ENCODE assay signal across 8 mouse cellular contexts in genomic region chr8:46686664-46687336, GRCm38 (mm10). TPM values are rescaled to one million over a fixed set of nuclear protein-coding genes. Genes with fewer than 3 reads are reported as not detected.
DNase-seq lines count a peak whose midpoint lies in the region; ATAC-seq lines count a peak whose summit lies in the region.

No protein-coding gene starts in this region.

- H3K9me3 ChIP-seq in forebrain, embryonic 11.5 days (ENCODE audit: control insufficient read depth, low read length) = no peaks in the 10 kb centered on the region
- H3K9me3 ChIP-seq in heart, embryonic 16.5 days (replicated peaks; ENCODE audit: control insufficient read depth, low read length) = no peaks in the 10 kb centered on the region
- H3K9me3 ChIP-seq in liver, embryonic 15.5 days (replicated peaks) = no peaks in the 10 kb centered on the region
- no peaks in the 10 kb centered on the region for H3K9me3 ChIP-seq in neural tube, embryonic 12.5 days

- no peaks in the 10 kb centered on the region for H3K36me3 ChIP-seq in forebrain, embryonic 11.5 days (ENCODE audit: control insufficient read depth, insufficient read depth, low read length)
- no peaks in the 10 kb centered on the region for H3K36me3 ChIP-seq in heart, embryonic 16.5 days (ENCODE audit: control insufficient read depth, insufficient read depth)
- H3K36me3 ChIP-seq in liver, embryonic 15.5 days (replicated peaks) = no peaks in the 10 kb centered on the region
- no peaks in the 10 kb centered on the region for H3K36me3 ChIP-seq in neural tube, embryonic 12.5 days

- H3K4me2 ChIP-seq in forebrain, embryonic 11.5 days (ENCODE audit: low read depth, low read length, severe bottlenecking) = peak overlapping the region; percentile 35; the same call in 1 of the 2 replicates
- peak overlapping the region; percentile 60 for H3K4me2 ChIP-seq in heart, embryonic 16.5 days (ENCODE audit: low read depth, low read length)
- H3K4me2 ChIP-seq in liver, embryonic 15.5 days = peak overlapping the region; percentile 74
- peak overlapping the region; percentile 45 for H3K4me2 ChIP-seq in neural tube, embryonic 12.5 days (replicated peaks)

- no peaks in the 10 kb centered on the region for H3K27me3 ChIP-seq in forebrain, embryonic 11.5 days (ENCODE audit: control insufficient read depth, insufficient read depth, low read length)
- H3K27me3 ChIP-seq in heart, embryonic 16.5 days (ENCODE audit: control insufficient read depth, insufficient read depth, low read length) = no peaks in the 10 kb centered on the region
- H3K27me3 ChIP-seq in liver, embryonic 15.5 days = no peaks in the 10 kb centered on the region
- H3K27me3 ChIP-seq in neural tube, embryonic 12.5 days (replicated peaks) = no peaks in the 10 kb centered on the region

- under 1% methylated on average over 19 of the region's 19 CpGs for WGBS in forebrain, embryonic 11.5 days
- under 1% methylated on average over 19 of the region's 19 CpGs for WGBS in heart, embryonic 16.5 days
- under 1% methylated on average over 19 of the region's 19 CpGs for WGBS in liver, embryonic 15.5 days (ENCODE audit: insufficient replicate concordance)
- WGBS in neural tube, embryonic 12.5 days = under 1% methylated on average over 19 of the region's 19 CpGs

- DNase-seq in CD8-positive naive resting alpha-beta T cell, adult 2 months (ENCODE audit: low read depth in 2 of 2, low spot score in 2 of 2) = peak; percentile 83 to 90
- DNase-seq in c-Kit-positive CD71-negative TER-119-negative erythroid progenitor cells, embryonic 14.5 days (ENCODE audit: low read depth) = peak; percentile 77
- DNase-seq in forebrain, embryonic 11.5 days (ENCODE audit: low spot score) = peak; percentile 91
- peak; percentile 94 to 95 for DNase-seq in kidney, postnatal 36 days
- DNase-seq in telencephalon, adult 2 months (ENCODE audit: low read depth, low spot score) = peak; percentile 94

- H3K4me3 ChIP-seq in forebrain, embryonic 11.5 days (ENCODE audit: low read depth, low read length) = peak overlapping the region; percentile 60
- H3K4me3 ChIP-seq in heart, embryonic 16.5 days (ENCODE audit: low read length) = peak overlapping the region; percentile 71
- H3K4me3 ChIP-seq in liver, embryonic 15.5 days (replicated peaks) = peak overlapping the region; percentile 64
- H3K4me3 ChIP-seq in neural tube, embryonic 12.5 days = peak overlapping the region; percentile 46

- ATAC-seq in forebrain, embryonic 11.5 days (replicated peaks; ENCODE audit: low FRiP score) = peak; percentile 99
- ATAC-seq in heart, embryonic 16.5 days (replicated peaks; ENCODE audit: extremely low read depth, insufficient read depth, low FRiP score) = peak; percentile 100
- peak; percentile 100 for ATAC-seq in liver, embryonic 15.5 days (ENCODE audit: insufficient read depth)
- ATAC-seq in neural tube, embryonic 12.5 days (ENCODE audit: low FRiP score, low read depth) = peak; percentile 98

- H3K9ac ChIP-seq in forebrain, embryonic 11.5 days (ENCODE audit: low read length) = peak overlapping the region; percentile 78
- peak overlapping the region; percentile 89 for H3K9ac ChIP-seq in heart, embryonic 16.5 days (ENCODE audit: low read length)
- H3K9ac ChIP-seq in liver, embryonic 15.5 days = peak overlapping the region; percentile 64
- H3K9ac ChIP-seq in neural tube, embryonic 12.5 days = peak overlapping the region; percentile 49; the same call in 1 of the 2 replicates

- peak overlapping the region; percentile 66 for H3K27ac ChIP-seq in forebrain, embryonic 11.5 days (ENCODE audit: low read depth, low read length)
- peak overlapping the region; percentile 91 for H3K27ac ChIP-seq in heart, embryonic 16.5 days (ENCODE audit: low read length)
- peak overlapping the region; percentile 80 for H3K27ac ChIP-seq in liver, embryonic 15.5 days (replicated peaks)
- H3K27ac ChIP-seq in neural tube, embryonic 12.5 days = no peak overlapping the region

- peaks cover 2% of the 10 kb centered on the region; the same call in 1 of the 2 replicates for H3K4me1 ChIP-seq in forebrain, embryonic 11.5 days (replicated peaks; ENCODE audit: control insufficient read depth, insufficient read depth, low read length)
- H3K4me1 ChIP-seq in heart, embryonic 16.5 days (ENCODE audit: control insufficient read depth, insufficient read depth, low read length) = no peaks in the 10 kb centered on the region
- peaks cover 9% of the 10 kb centered on the region for H3K4me1 ChIP-seq in liver, embryonic 15.5 days (replicated peaks)
- peaks cover 15% of the 10 kb centered on the region; the same call in 1 of the 2 replicates for H3K4me1 ChIP-seq in neural tube, embryonic 12.5 days

RNA-seq across cellular contexts. Expression of gene Irf2, which starts 52.7 kb away (rescaled TPM):
- 7.7 and 12.8 TPM in 2 replicates for polyA plus RNA-seq in forebrain, embryonic 11.5 days (2014; fragmentation: Nextera tagmentation; extraction: Ambion mirVana)
- 16.7 and 22.5 TPM in 2 replicates for polyA plus RNA-seq in heart, embryonic 16.5 days (2015; fragmentation: Nextera tagmentation; extraction: Ambion mirVana)
- 10.1 and 11.6 TPM in 2 replicates for polyA plus RNA-seq in liver, embryonic 15.5 days (2015; fragmentation: Nextera tagmentation; extraction: Ambion mirVana)
- 11.7 and 14.2 TPM in 2 replicates for polyA plus RNA-seq in neural tube, embryonic 12.5 days (2016; fragmentation: Nextera tagmentation; extraction: Ambion mirVana)
